ENCODE assay signal across 9 mouse cellular contexts in genomic region chr6:103809986-103810341, GRCm38 (mm10).
DNase-seq lines count a peak whose midpoint lies in the region; ATAC-seq and TF ChIP-seq lines count a peak whose summit lies in the region.
"Had no signal": no experiment of that assay in that cellular context is flagged by ENCODE, and none has a peak within 500 bp of the region (broad histone marks: within the 10 kb centered on the region; RNA-seq: fewer than 3 reads in every experiment).

No protein-coding gene starts in this region.

- H3K9me3 ChIP-seq in hindbrain, embryonic 12.5 days (replicated peaks), result no peaks in the 10 kb centered on the region
- H3K9me3 ChIP-seq in midbrain, embryonic 15.5 days, result no peaks in the 10 kb centered on the region

- H3K27me3 ChIP-seq in hindbrain, embryonic 12.5 days, result peaks cover 14% of the 10 kb centered on the region
- H3K27me3 ChIP-seq in midbrain, embryonic 15.5 days (replicated peaks), result no peaks in the 10 kb centered on the region

- intact Hi-C loops in left cerebral cortex, adult 2 months (cut with DNase I), result no loop called here
- intact Hi-C loops in left cerebral cortex, postnatal 10 days (cut with DNase I), result no loop called here

- WGBS in hindbrain, embryonic 12.5 days, result 13% methylated on average over 7 of the region's 7 CpGs
- WGBS in midbrain, embryonic 15.5 days, result 3% methylated on average over 7 of the region's 7 CpGs

- ATAC-seq in cerebellum, adult (ENCODE audit: insufficient number of reproducible peaks, low FRiP score, low TSS enrichment), result 0 out of 2 replicates have a peak, but pooled peaks have one; percentile 24
- ATAC-seq in hindbrain, embryonic 12.5 days (ENCODE audit: low FRiP score), result peak; percentile 71
- peak; percentile 77; the same call in 1 of the 2 replicates for ATAC-seq in midbrain, embryonic 15.5 days (replicated peaks)
- ATAC-seq: Patski had no signal

- no peaks in the 10 kb centered on the region for H3K36me3 ChIP-seq in hindbrain, embryonic 12.5 days
- H3K36me3 ChIP-seq in midbrain, embryonic 15.5 days (replicated peaks), result no peaks in the 10 kb centered on the region

- TF ChIP-seq CTCF in left cerebral cortex, adult 2 months (IDR thresholded peaks at IDR 0.05), result no peak

- DNase-seq in cerebellum, postnatal 4 days (ENCODE audit: low spot score in 2 of 2), result no peak
- DNase-seq in left cerebral cortex, adult 2 months (ENCODE audit: extremely low spot score in 1 of 2, low spot score in 2 of 2), result no peak
- DNase-seq in left cerebral cortex, postnatal 10 days (ENCODE audit: extremely low spot score in 1 of 2, low spot score in 2 of 2), result no peak
- DNase-seq in left cerebral cortex, adult 11 months (ENCODE audit: low spot score), result no peak
- DNase-seq in adrenal gland, adult (ENCODE audit: inconsistent age in 2 of 2, low spot score in 1 of 2), result no peak

- H3K4me3 ChIP-seq in left cerebral cortex, adult 2 months, result peak overlapping the region; percentile 32; the same call in 1 of the 2 replicates
- peak overlapping the region; percentile 15 for H3K4me3 ChIP-seq in hindbrain, embryonic 12.5 days
- H3K4me3 ChIP-seq in midbrain, embryonic 15.5 days, result peak overlapping the region; percentile 22

- H3K9ac ChIP-seq in hindbrain, embryonic 12.5 days, result no peak overlapping the region
- H3K9ac ChIP-seq in midbrain, embryonic 15.5 days, result 0 out of 2 replicates have a peak overlapping the region, but pooled peaks have one; percentile 11

- H3K4me2 ChIP-seq in hindbrain, embryonic 12.5 days (replicated peaks), result peak overlapping the region; percentile 49
- peak overlapping the region; percentile 45 for H3K4me2 ChIP-seq in midbrain, embryonic 15.5 days

- H3K4me1 ChIP-seq in hindbrain, embryonic 12.5 days, result peaks cover 19% of the 10 kb centered on the region
- peaks cover 26% of the 10 kb centered on the region for H3K4me1 ChIP-seq in midbrain, embryonic 15.5 days

- H3K27ac ChIP-seq in left cerebral cortex, adult 2 months, result peak overlapping the region; percentile 0; the same call in 1 of the 2 replicates
- no peak overlapping the region for H3K27ac ChIP-seq in hindbrain, embryonic 12.5 days
- peak overlapping the region; percentile 74 for H3K27ac ChIP-seq in midbrain, embryonic 15.5 days

Comparison
In these comparisons a context has a peak if more than half of its experiments do, and no peak if none do; other contexts are left out.
1. ATAC-seq: peak in every context shown above with its lines; median percentile 77 in midbrain, embryonic 15.5 days; 71 in hindbrain, embryonic 12.5 days; 24 in cerebellum, adult.